Mouse (Mus musculus) G1E-ER4 (cell line): Measurements from ENCODE around the gene Ikbke. TPM values are rescaled to one million over a fixed set of nuclear protein-coding genes. Genes with fewer than 3 reads are reported as not detected.

Experiments
- GATA1 ChIP-seq: IDR thresholded peaks from one replicate; pipeline ENCODE4 v1.8.0; 2012; ENCODE audit warnings: low read length, inconsistent platforms
- polyA plus RNA-seq: library from polyadenylated mRNA; stranded (reverse); fragments of >175 nt; gene quantifications from 2 replicates; pipeline ENCODE4 v1.2.3, GENCODE M21; 2012

Gene Ikbke
- polyA plus RNA-seq, 1 experiment, result 0.31 TPM

GRCm38 (mm10) chr1:131221822-131222590 lies 57.4 kb downstream of the Ikbke start:
- no peak for TF ChIP-seq GATA1

- no peak for TF ChIP-seq GATA1
These were observed 60.5 kb downstream of the Ikbke start for GRCm38 (mm10) chr1:131218933-131219332.

GRCm38 (mm10) chr1:131213361-131213760 lies 66.0 kb downstream of the Ikbke start:
- no peak for TF ChIP-seq GATA1

- no peak for TF ChIP-seq GATA1
These were observed 66.5 kb downstream of the Ikbke start for GRCm38 (mm10) chr1:131212956-131213355.

- no peak for TF ChIP-seq GATA1
These were observed 67.8 kb downstream of the Ikbke start for GRCm38 (mm10) chr1:131211655-131212054.

- TF ChIP-seq GATA1, result no peak
These were observed 69.4 kb downstream of the Ikbke start for GRCm38 (mm10) chr1:131209971-131210426.

GRCm38 (mm10) chr1:131208800-131209199 lies 70.6 kb downstream of the Ikbke start:
- TF ChIP-seq GATA1, result no peak

- TF ChIP-seq GATA1, result no peak
These were observed 71.3 kb downstream of the Ikbke start for GRCm38 (mm10) chr1:131208081-131208480.

- TF ChIP-seq GATA1, result no peak
These were observed 71.9 kb downstream of the Ikbke start for GRCm38 (mm10) chr1:131207531-131207930.

GRCm38 (mm10) chr1:131206342-131206741 lies 73.1 kb downstream of the Ikbke start:
- no peak for TF ChIP-seq GATA1

- TF ChIP-seq GATA1, result no peak
These were observed 74.9 kb downstream of the Ikbke start for GRCm38 (mm10) chr1:131204461-131204860.

Other genes starting within 250 kb of the Ikbke start
- 32.0 and 39.9 TPM in 2 replicates for gene Mapkapk2, start 181.8 kb downstream of the Ikbke start, polyA plus RNA-seq
- gene Dyrk3, start 141.3 kb downstream of the Ikbke start, polyA plus RNA-seq, result 26.5 and 36.1 TPM in 2 replicates
- gene Eif2d, start 126.4 kb downstream of the Ikbke start, polyA plus RNA-seq, result 47.1 and 57.8 TPM in 2 replicates
- not detected in 2 replicates for gene Rassf5, start 34.3 kb downstream of the Ikbke start, polyA plus RNA-seq
- 16.3 and 19.9 TPM in 2 replicates for gene Srgap2, start 247.7 kb upstream of the Ikbke start, polyA plus RNA-seq
- gene Fam72a, start 248.3 kb upstream of the Ikbke start, polyA plus RNA-seq, result 2.8 and 4.4 TPM in 2 replicates